ENCODE assay signal across 8 mouse cellular contexts in the genomic region with DNA sequence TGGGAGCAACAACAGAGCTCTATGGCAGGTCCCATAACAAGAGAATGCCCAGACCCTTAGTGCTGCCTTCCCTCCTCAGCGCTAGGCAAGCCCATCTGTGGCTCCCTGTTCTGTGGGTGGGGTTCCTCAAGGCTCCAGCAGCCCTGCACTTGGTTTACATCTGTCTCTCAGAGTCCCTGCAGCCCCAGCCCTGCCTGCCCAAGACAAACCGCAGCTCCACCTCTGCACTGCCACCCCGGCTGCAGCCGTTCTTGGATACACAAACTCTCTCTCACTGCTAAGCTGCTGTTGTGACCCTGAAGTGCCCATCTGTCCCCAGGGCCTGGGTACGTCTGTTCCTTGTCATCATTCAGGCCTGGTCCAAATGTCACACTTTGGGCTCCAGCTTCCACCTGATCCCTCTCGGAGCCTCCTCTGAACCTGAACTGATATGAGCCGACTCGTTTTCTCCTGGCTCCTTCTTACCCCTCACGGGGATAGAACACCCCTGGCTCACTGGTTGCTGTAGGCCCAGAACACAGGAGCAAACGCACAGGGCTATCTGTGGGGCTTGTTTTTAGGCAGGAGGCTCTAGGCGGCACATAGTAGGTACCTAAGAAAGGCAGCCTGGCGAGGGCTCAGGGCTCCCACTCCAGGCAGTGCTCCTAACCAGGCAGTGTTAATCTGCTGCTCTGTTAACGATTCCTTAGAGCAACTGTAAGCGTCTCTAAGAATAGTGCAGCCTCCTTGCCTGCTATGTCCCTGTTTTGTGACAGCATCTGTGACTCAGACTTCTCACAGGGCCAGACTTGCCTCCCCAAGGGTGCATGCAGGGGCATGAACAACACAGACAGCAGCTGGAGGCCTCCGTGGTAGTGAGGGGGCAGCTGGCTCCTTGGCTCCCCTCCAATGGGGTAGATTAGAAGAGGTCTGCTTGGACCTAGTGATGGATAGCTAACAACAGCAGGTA. TPM values are rescaled to one million over a fixed set of nuclear protein-coding genes. Genes with fewer than 3 reads are reported as not detected.
DNase-seq lines count a peak whose midpoint lies in the region; ATAC-seq and TF ChIP-seq lines count a peak whose summit lies in the region.

No protein-coding gene starts in this region.

- H3K4me2 ChIP-seq in intestine, embryonic 15.5 days (replicated peaks): no peak overlapping the region
- H3K4me2 ChIP-seq in midbrain, embryonic 13.5 days (replicated peaks): no peak overlapping the region

- H3K27ac ChIP-seq in gastrocnemius, adult 2 months: peak overlapping the region; percentile 84
- H3K27ac ChIP-seq in intestine, embryonic 15.5 days: peak overlapping the region; percentile 68
- peak overlapping the region; percentile 66 for H3K27ac ChIP-seq in midbrain, embryonic 13.5 days
- no peak overlapping the region for H3K27ac ChIP-seq in kidney, adult 2 months (ENCODE audit: insufficient read depth, low read depth, low read length)

- no peaks in the 10 kb centered on the region for H3K27me3 ChIP-seq in G1E (ENCODE audit: insufficient read depth, low read length)
- no peaks in the 10 kb centered on the region for H3K27me3 ChIP-seq in intestine, embryonic 15.5 days (replicated peaks)
- H3K27me3 ChIP-seq in midbrain, embryonic 13.5 days: no peaks in the 10 kb centered on the region
- no peaks in the 10 kb centered on the region for H3K27me3 ChIP-seq in kidney, adult 2 months (replicated peaks; ENCODE audit: control insufficient read depth, insufficient read depth, low read length)

- TF ChIP-seq CTCF in gastrocnemius, adult 2 months (IDR thresholded peaks at IDR 0.05): no peak
- no peak for TF ChIP-seq CTCF in G1E (IDR thresholded peaks at IDR 0.05; ENCODE audit: low read depth, low read length)
- no peak for TF ChIP-seq CTCF in kidney, adult 2 months (conservative IDR thresholded peaks at IDR 0.05; ENCODE audit: insufficient read depth, insufficient read length, low read depth, low read length)

- ATAC-seq in G1E (ENCODE audit: extremely low read depth, insufficient number of reproducible peaks, low FRiP score, poor library complexity, severe bottlenecking): peak; percentile 64
- peak; percentile 19; the same call in 1 of the 2 replicates for ATAC-seq in erythroblast, adult 5-6 weeks (replicated peaks; ENCODE audit: low FRiP score, poor library complexity, severe bottlenecking)
- no peak for ATAC-seq in intestine, embryonic 15.5 days
- peak; percentile 31 for ATAC-seq in midbrain, embryonic 13.5 days

- H3K4me1 ChIP-seq in G1E (ENCODE audit: insufficient read depth, low read depth, low read length): peaks cover 20% of the 10 kb centered on the region
- H3K4me1 ChIP-seq in intestine, embryonic 15.5 days (replicated peaks): peaks cover 45% of the 10 kb centered on the region
- H3K4me1 ChIP-seq in midbrain, embryonic 13.5 days (replicated peaks): peaks cover 75% of the 10 kb centered on the region
- H3K4me1 ChIP-seq in kidney, adult 2 months (ENCODE audit: control insufficient read depth, insufficient read depth, low read length): no peaks in the 10 kb centered on the region

- peak overlapping the region; percentile 8; the same call in 1 of the 2 replicates for H3K9ac ChIP-seq in intestine, embryonic 15.5 days
- peak overlapping the region; percentile 33; the same call in 1 of the 2 replicates for H3K9ac ChIP-seq in midbrain, embryonic 13.5 days (replicated peaks)

- peaks cover 28% of the 10 kb centered on the region for H3K36me3 ChIP-seq in G1E (replicated peaks)
- H3K36me3 ChIP-seq in intestine, embryonic 15.5 days: no peaks in the 10 kb centered on the region
- H3K36me3 ChIP-seq in midbrain, embryonic 13.5 days: no peaks in the 10 kb centered on the region
- no peaks in the 10 kb centered on the region for H3K36me3 ChIP-seq in kidney, adult 2 months (ENCODE audit: control insufficient read depth, insufficient read depth, low read length)

- no peak for TF ChIP-seq POLR2A in kidney, adult 2 months (IDR thresholded peaks at IDR 0.05; ENCODE audit: low read depth, low read length)

- peak; percentile 54 for DNase-seq in gastrocnemius, adult 2 months
- no peak for DNase-seq in gastrocnemius, postnatal 36 days
- peak; percentile 67 for DNase-seq in G1E (ENCODE audit: low spot score)
- peak; percentile 71 to 84 for DNase-seq in thymus, postnatal 36 days
- no peak for DNase-seq in kidney, adult 2 months

- intact Hi-C loops in gastrocnemius, adult 2 months (cut with DNase I): loop anchor here (2.0 kb wide), 1 partner anchor 83 kb away; the partner anchor contains the start of gene Pitpnm2
- intact Hi-C loops in gastrocnemius, postnatal 36 days (cut with DNase I): loop anchor here (5.0 kb wide), 1 partner anchor 81 kb away; the partner anchor contains the start of gene Pitpnm2

- WGBS in intestine, embryonic 15.5 days: 40% methylated on average over 15 of the region's 15 CpGs
- WGBS in midbrain, embryonic 13.5 days: 50% methylated on average over 15 of the region's 15 CpGs
- WGBS in kidney, adult 2 months: 59% methylated on average over 15 of the region's 15 CpGs

- H3K9me3 ChIP-seq in G1E (replicated peaks): no peaks in the 10 kb centered on the region
- no peaks in the 10 kb centered on the region for H3K9me3 ChIP-seq in intestine, embryonic 15.5 days
- no peaks in the 10 kb centered on the region for H3K9me3 ChIP-seq in midbrain, embryonic 13.5 days

- H3K4me3 ChIP-seq in gastrocnemius, adult 2 months: no peak overlapping the region
- no peak overlapping the region; the same call in 1 of the 2 replicates for H3K4me3 ChIP-seq in G1E (ENCODE audit: low read depth, low read length)
- no peak overlapping the region for H3K4me3 ChIP-seq in intestine, embryonic 15.5 days (replicated peaks)
- no peak overlapping the region for H3K4me3 ChIP-seq in midbrain, embryonic 13.5 days (replicated peaks)
- no peak overlapping the region for H3K4me3 ChIP-seq in kidney, adult 2 months (ENCODE audit: insufficient read depth, low read depth, low read length)

RNA-seq across cellular contexts. Expression of gene Arl6ip4, which starts 50.0 kb away (rescaled TPM):
- 10 to 100 TPM; 38.3 to 41.2 TPM for total RNA-seq in gastrocnemius, adult 2 months (2021)
- 10 to 100 TPM; 42.8 to 47.6 TPM for total RNA-seq in gastrocnemius, postnatal 36 days (2021)
- total RNA-seq in G1E (2014; fragmentation: Nextera tagmentation) (27.3 and 31.4 TPM in 2 replicates), G1E (2017) (65.6 and 75.7 TPM in 2 replicates)
- polyA plus RNA-seq in G1E (2012): 75.4 and 76.9 TPM in 2 replicates
- 18.4 and 22.9 TPM in 2 replicates for total RNA-seq in erythroblast, adult 5-6 weeks (2015; ENCODE audit: low replicate concordance)
- 12.2 and 65.1 TPM in 2 replicates for total RNA-seq in erythroblast, adult 5-6 weeks (2017; ENCODE audit: low replicate concordance)
- 90.8 and 95.4 TPM in 2 replicates for polyA plus RNA-seq in intestine, embryonic 15.5 days (2015; fragmentation: Nextera tagmentation; extraction: Ambion mirVana)
- polyA plus RNA-seq in midbrain, embryonic 13.5 days (2015; fragmentation: Nextera tagmentation; extraction: Ambion mirVana): 82.3 and 85.8 TPM in 2 replicates
- polyA plus RNA-seq in kidney, adult 2 months (2012; rRNA removed): 28.9 and 31.5 TPM in 2 replicates

RNA-seq across cellular contexts. Expression of gene Ogfod2, which starts 53.8 kb away (rescaled TPM):
- total RNA-seq in gastrocnemius, adult 2 months (2021): 10 to 100 TPM; 11.7 to 12.2 TPM
- 10 to 100 TPM; 10.5 to 10.6 TPM for total RNA-seq in gastrocnemius, postnatal 36 days (2021)
- total RNA-seq in G1E (2014; fragmentation: Nextera tagmentation) (7.2 and 28.1 TPM in 2 replicates), G1E (2017) (14.9 and 15.4 TPM in 2 replicates)
- polyA plus RNA-seq in G1E (2012): 60.2 and 73.8 TPM in 2 replicates
- total RNA-seq in erythroblast, adult 5-6 weeks (2015; ENCODE audit: low replicate concordance): 4.8 and 6.9 TPM in 2 replicates
- 13.9 and 19.9 TPM in 2 replicates for total RNA-seq in erythroblast, adult 5-6 weeks (2017; ENCODE audit: low replicate concordance)
- 26.3 and 29.2 TPM in 2 replicates for polyA plus RNA-seq in intestine, embryonic 15.5 days (2015; fragmentation: Nextera tagmentation; extraction: Ambion mirVana)
- polyA plus RNA-seq in midbrain, embryonic 13.5 days (2015; fragmentation: Nextera tagmentation; extraction: Ambion mirVana): 25.4 and 30.6 TPM in 2 replicates
- polyA plus RNA-seq in kidney, adult 2 months (2012; rRNA removed): 54.9 and 71.9 TPM in 2 replicates

Comparison
In these comparisons a context has a peak if more than half of its experiments do, and no peak if none do; other contexts are left out.
1. DNase-seq: peak in gastrocnemius, adult 2 months (single experiment), G1E (single experiment) and thymus, postnatal 36 days (2 of 2); none in gastrocnemius, postnatal 36 days (0 of 2) and kidney, adult 2 months (single experiment).